Mouse (Mus musculus) C2C12 (cell line): ENCODE data around the gene Tradd.

Experiments
- CEBPB ChIP-seq: IDR thresholded peaks from one replicate; pipeline ENCODE4 v1.6.1; 2011; ENCODE audit warnings: low read depth, mild to moderate bottlenecking, control low read depth, moderate library complexity
- CTCF ChIP-seq: IDR thresholded peaks from one replicate; pipeline ENCODE4 v1.5.1; 2011; ENCODE audit not compliant: control insufficient read depth, insufficient read depth, insufficient read length
- FOSL1 ChIP-seq: IDR thresholded peaks from one replicate; pipeline ENCODE4 v1.8.0; 2011; ENCODE audit warnings: mild to moderate bottlenecking, low read length; ENCODE audit not compliant: poor library complexity, insufficient read depth, severe bottlenecking
- MAX ChIP-seq: IDR thresholded peaks from one replicate; pipeline ENCODE4 v1.6.1; 2011; ENCODE audit warnings: mild to moderate bottlenecking, control low read depth
- MYOD1 ChIP-seq: IDR thresholded peaks from one replicate; pipeline ENCODE4 v1.6.1; 2011; ENCODE audit warnings: low read depth; ENCODE audit not compliant: control insufficient read depth, insufficient read length
- MYOG ChIP-seq: IDR thresholded peaks from one replicate; pipeline ENCODE4 v1.6.1; 2011; ENCODE audit not compliant: control insufficient read depth, insufficient read length; ENCODE audit errors: extremely low read depth
- USF1 ChIP-seq: IDR thresholded peaks from one replicate; pipeline ENCODE4 v1.6.1; 2011; ENCODE audit warnings: low read depth, mild to moderate bottlenecking, control low read depth, moderate library complexity

- TF ChIP-seq CTCF (no peak), MYOD1 (no peak), MAX (no peak), MYOG (no peak), CEBPB (no peak), USF1 (no peak), FOSL1 (no peak)
Measured at GRCm38 (mm10) chr8:105233126-105233935, 31.1 kb downstream of the Tradd start.
